Mouse (Mus musculus): ENCODE results near the gene Mb.

DNA sequence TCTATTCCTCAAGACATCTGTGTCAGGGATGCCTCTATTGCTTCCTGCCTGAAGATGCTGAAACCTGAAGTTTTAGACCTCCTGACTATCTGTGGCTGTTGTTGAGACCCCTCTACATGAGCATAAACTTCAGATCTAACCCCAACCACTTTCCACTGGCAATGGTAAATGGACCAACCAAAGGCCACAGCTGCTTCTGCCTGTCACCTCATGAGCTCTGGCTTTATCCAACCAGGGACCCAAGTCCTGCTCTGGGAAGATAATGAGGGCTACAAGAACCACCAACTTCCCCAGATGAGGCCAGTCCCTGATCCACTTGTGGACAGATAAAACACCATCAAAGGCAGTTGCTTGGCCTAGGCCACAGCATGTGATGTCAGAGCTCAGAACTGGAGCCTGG lies 32.6 kb downstream of the Mb start:
- TF ChIP-seq CTCF (IDR thresholded peaks at IDR 0.05; ENCODE audit: extremely low read depth, insufficient read depth, insufficient read length, insufficient replicate concordance) (no peak), POLR2A (IDR thresholded peaks at IDR 0.05; ENCODE audit: low read depth, low read length) (no peak)

Data from spleen, adult 2 months (tissue).